Mouse (Mus musculus) forebrain, embryonic 15.5 days (tissue): ENCODE data around the gene Gtf3c6. TPM values are rescaled to one million over a fixed set of nuclear protein-coding genes. Genes with fewer than 3 reads are reported as not detected.

Source experiments
- polyA plus RNA-seq: library from polyadenylated mRNA; unstranded; fragments of >200 nt; fragmentation: Nextera tagmentation; extraction: Ambion mirVana; gene quantifications from 2 replicates; pipeline ENCODE4 v1.2.1, GENCODE M21; 2015

The Gtf3c6 gene
- polyA plus RNA-seq, 1 experiment from 2014 or later: 87.9 TPM

Other genes with a start within 250 kb of the Gtf3c6 start
- gene Mfsd4b1, start 232.8 kb downstream of the Gtf3c6 start, polyA plus RNA-seq: 0.27 and 0.28 TPM in 2 replicates
- gene Slc16a10, start 115.8 kb downstream of the Gtf3c6 start, polyA plus RNA-seq: 3.1 and 3.3 TPM in 2 replicates
- 72.9 and 80.1 TPM in 2 replicates for gene Rpf2, start 11.1 kb downstream of the Gtf3c6 start, polyA plus RNA-seq
- 41.8 and 43.2 TPM in 2 replicates for gene Amd1, start 44.1 kb upstream of the Gtf3c6 start, polyA plus RNA-seq
- 18.9 and 19.7 TPM in 2 replicates for gene Cdk19, start 81.5 kb upstream of the Gtf3c6 start, polyA plus RNA-seq